Mouse (Mus musculus) kidney, embryonic 16.5 days (tissue): ENCODE data around the gene H2-Q2. TPM values are rescaled to one million over a fixed set of nuclear protein-coding genes. Genes with fewer than 3 reads are reported as not detected.
A peak's percentile ranks its signal among the peaks of the same experiment; 100 is the strongest.
"Not testable (repeated sequence)": the region's sequence is repeated elsewhere in the genome, so short reads cannot be mapped to it uniquely, and the experiment has no call there.

ENCODE experiments used
- ATAC-seq: fragments of 200-750 bp; cut with Nextera tagmentation; 2 replicates; pipeline ENCODE4 v1.8.0; 2017; ENCODE audit warnings: moderate TSS enrichment; ENCODE audit not compliant: low FRiP score, low TSS enrichment
- H3K27ac ChIP-seq: fragments of 300-500 bp; sonication (generic); 2 replicates; pipeline ENCODE4 v1.5.1; 2014; ENCODE audit warnings: low read length
- H3K27me3 ChIP-seq: fragments of 300-500 bp; sonication (generic); 2 replicates; pipeline ENCODE4 v1.6.1; 2014; ENCODE audit warnings: low read length, control low read depth, mixed read lengths; ENCODE audit not compliant: insufficient read depth
- H3K36me3 ChIP-seq: fragments of 300-500 bp; sonication (generic); 2 replicates; pipeline ENCODE4 v1.6.1; 2014; ENCODE audit warnings: low read length, control low read depth, mixed read lengths; ENCODE audit not compliant: insufficient read depth
- H3K4me1 ChIP-seq: fragments of 300-500 bp; sonication (generic); 2 replicates; pipeline ENCODE4 v1.6.1; 2014; ENCODE audit warnings: low read length, control low read depth, mixed read lengths; ENCODE audit not compliant: insufficient read depth
- H3K4me2 ChIP-seq: fragments of 300-500 bp; sonication (generic); replicated peaks from 2 replicates; pipeline ENCODE4 v1.6.1; 2014; ENCODE audit warnings: low read depth, low read length
- H3K4me3 ChIP-seq: fragments of 300-500 bp; sonication (generic); 2 replicates; pipeline ENCODE4 v1.5.1; 2014; ENCODE audit warnings: mild to moderate bottlenecking, low read length
- H3K9ac ChIP-seq: fragments of 300-500 bp; sonication (generic); replicated peaks from 2 replicates; pipeline ENCODE4 v1.6.1; 2014; ENCODE audit warnings: low read length
- H3K9me3 ChIP-seq: fragments of 300-500 bp; sonication (generic); 2 replicates; pipeline ENCODE4 v1.6.1; 2016; ENCODE audit warnings: low read length, control low read depth
- WGBS: fragments of 180-500 bp; shearing (Covaris S2); extraction: QIAGEN DNeasy Blood & Tissue Kit; methylation state at CpG from one replicate; pipeline ENCODE4 v1.1.7; 2014; 5-methylcytosine and 5-hydroxymethylcytosine counted together
- polyA plus RNA-seq: library from polyadenylated mRNA; unstranded; fragments of >200 nt; fragmentation: Nextera tagmentation; extraction: Ambion mirVana; gene quantifications from 2 replicates; pipeline ENCODE4 v1.2.1, GENCODE M21; 2015

Gene H2-Q2
- polyA plus RNA-seq, 1 experiment from 2014 or later: 0.42 TPM

GRCm38 (mm10) chr17:35358763-35359469 lies 16.9 kb downstream of the H2-Q2 start:
- H3K27ac ChIP-seq: no peak overlapping the region
- peak overlapping the region; percentile 79 for H3K4me2 ChIP-seq
- peaks cover 6% of the 10 kb centered on the region for H3K9me3 ChIP-seq
- peak; percentile 39; the same call in 1 of the 2 replicates for ATAC-seq
- H3K4me3 ChIP-seq: peak overlapping the region; percentile 45
- no peaks in the 10 kb centered on the region for H3K36me3 ChIP-seq
- peak overlapping the region; percentile 23; the same call in 1 of the 2 replicates for H3K9ac ChIP-seq
- H3K4me1 ChIP-seq: peaks cover 7% of the 10 kb centered on the region; the same call in 1 of the 2 replicates
- 10% methylated on average over 34 of the region's 38 CpGs for WGBS
- peaks cover 8% of the 10 kb centered on the region; the same call in 1 of the 2 replicates for H3K27me3 ChIP-seq

- H3K36me3 ChIP-seq: no peaks in the 10 kb centered on the region
- H3K27me3 ChIP-seq: peaks cover 8% of the 10 kb centered on the region; the same call in 1 of the 2 replicates
- no peak overlapping the region for H3K27ac ChIP-seq
- H3K9me3 ChIP-seq: peaks cover 6% of the 10 kb centered on the region
- H3K4me2 ChIP-seq: peak overlapping the region; percentile 79
- WGBS: 19% methylated on average over 21 of the region's 21 CpGs
- 0 out of 2 replicates have a peak, but pooled peaks have one; percentile 46 for ATAC-seq
- H3K4me1 ChIP-seq: peaks cover 7% of the 10 kb centered on the region; the same call in 1 of the 2 replicates
- H3K9ac ChIP-seq: peak overlapping the region; percentile 23; the same call in 1 of the 2 replicates
- H3K4me3 ChIP-seq: peak overlapping the region; percentile 45
Observed at GRCm38 (mm10) chr17:35359470-35359862, 17.4 kb downstream of the H2-Q2 start.

DNA sequence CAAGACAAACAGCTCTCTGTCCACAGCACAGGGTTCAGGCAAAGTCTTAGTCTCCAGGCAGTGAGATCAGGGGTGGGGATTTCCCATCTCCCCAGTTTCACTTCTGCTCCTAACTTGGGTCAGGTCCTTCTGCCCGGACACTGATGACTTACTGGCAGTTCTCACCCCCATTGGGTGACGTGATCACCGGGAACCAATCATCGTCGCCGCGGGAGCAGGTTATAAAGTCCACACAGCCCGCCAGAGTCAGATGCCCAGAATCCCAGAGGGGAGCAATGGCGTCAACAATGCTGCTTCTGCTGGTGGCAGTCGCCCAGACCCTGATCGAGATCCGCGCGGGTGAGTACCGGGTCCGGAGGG lies 37.3 kb downstream of the H2-Q2 start, which contains the start of gene H2-Q4:
H2-Q4 (plus strand) TSS at position 249 of the 360 bp plus-strand sequence.
- 0% methylated on average over 10 of the region's 16 CpGs for WGBS

GRCm38 (mm10) chr17:35379729-35380451 lies 37.8 kb downstream of the H2-Q2 start:
- Histone ChIP-seq H3K4me1 (no peaks in the 10 kb centered on the region; the same call in 1 of the 2 replicates), H3K27ac (no peak overlapping the region)
- peak; percentile 69 for ATAC-seq

More for the DNA sequence above, 37.3 kb downstream of the H2-Q2 start, which contains the start of gene H2-Q4:
- H3K4me2 ChIP-seq: peak within 1 kb of the TSS; percentile 78
- H3K4me3 ChIP-seq: peak within 1 kb of the TSS; percentile 74
- H3K9me3 ChIP-seq: peaks cover 5% of the 10 kb centered on the region; the same call in 1 of the 2 replicates
- ATAC-seq: peak; percentile 96
- no peak within 1 kb of the TSS for H3K27ac ChIP-seq
- H3K4me1 ChIP-seq: no peaks in the 10 kb centered on the region; the same call in 1 of the 2 replicates
- H3K9ac ChIP-seq: peak within 1 kb of the TSS; percentile 69
- no peaks in the 10 kb centered on the region for H3K27me3 ChIP-seq
- no peaks in the 10 kb centered on the region for H3K36me3 ChIP-seq

DNA sequence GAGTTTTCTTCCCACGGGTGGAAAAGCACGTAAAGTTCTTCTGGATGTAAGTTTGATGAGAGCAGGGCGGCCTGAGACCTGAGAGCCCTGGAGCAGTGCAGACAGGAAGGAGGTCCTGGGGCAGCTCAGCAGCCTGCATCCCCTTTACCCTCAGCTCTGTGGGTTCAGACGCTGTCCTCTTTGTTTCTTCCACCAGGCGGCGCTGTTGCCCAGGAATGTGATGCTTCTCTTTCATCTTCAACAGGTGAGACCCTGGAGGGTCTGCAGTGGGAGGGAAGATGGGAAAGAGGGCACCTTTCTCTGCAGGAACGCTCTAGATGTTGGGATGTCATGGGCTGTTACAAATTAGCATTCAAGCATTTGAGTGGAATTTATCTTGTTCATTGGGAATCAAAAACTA lies 47.8 kb downstream of the H2-Q2 start:
- H3K4me1 ChIP-seq, H3K9ac ChIP-seq, H3K4me2 ChIP-seq, ATAC-seq, H3K27me3 ChIP-seq, H3K4me3 ChIP-seq, H3K36me3 ChIP-seq, H3K9me3 ChIP-seq, H3K27ac ChIP-seq: not testable (repeated sequence)
- 4% methylated on average over 7 of the region's 7 CpGs for WGBS

More at GRCm38 (mm10) chr17:35379729-35380451, 37.8 kb downstream of the H2-Q2 start:
- Histone ChIP-seq H3K4me2 (peak overlapping the region; percentile 78), H3K9ac (peak overlapping the region; percentile 69), H3K4me3 (peak overlapping the region; percentile 74), H3K9me3 (peaks cover 5% of the 10 kb centered on the region; the same call in 1 of the 2 replicates), H3K27me3 (no peaks in the 10 kb centered on the region), H3K36me3 (no peaks in the 10 kb centered on the region)
- WGBS: under 1% methylated on average over 68 of the region's 70 CpGs

DNA sequence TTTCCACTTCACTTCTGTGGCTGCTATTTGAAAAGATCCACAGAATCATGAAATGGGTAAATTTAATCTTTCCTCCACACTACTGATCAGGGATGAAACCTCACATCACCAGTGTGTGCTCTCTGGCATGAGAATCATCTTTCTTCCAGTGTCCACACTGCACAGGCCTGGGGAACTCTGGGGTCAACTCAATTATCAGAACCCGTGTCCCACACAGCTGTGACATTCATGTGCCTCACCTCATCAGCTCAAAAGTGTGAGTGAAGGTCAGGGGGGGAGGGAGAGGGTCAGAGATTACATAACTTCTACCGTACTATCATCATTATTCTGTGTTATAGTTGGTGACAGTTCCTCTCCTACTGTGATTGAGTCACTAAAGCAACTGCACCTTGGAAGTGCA lies 50.6 kb downstream of the H2-Q2 start:
- H3K9ac ChIP-seq, H3K4me3 ChIP-seq, H3K27ac ChIP-seq, H3K36me3 ChIP-seq, ATAC-seq, H3K4me1 ChIP-seq, H3K27me3 ChIP-seq, H3K9me3 ChIP-seq, H3K4me2 ChIP-seq: not testable (repeated sequence)
- 63% methylated on average over 2 of the region's 2 CpGs for WGBS

DNA sequence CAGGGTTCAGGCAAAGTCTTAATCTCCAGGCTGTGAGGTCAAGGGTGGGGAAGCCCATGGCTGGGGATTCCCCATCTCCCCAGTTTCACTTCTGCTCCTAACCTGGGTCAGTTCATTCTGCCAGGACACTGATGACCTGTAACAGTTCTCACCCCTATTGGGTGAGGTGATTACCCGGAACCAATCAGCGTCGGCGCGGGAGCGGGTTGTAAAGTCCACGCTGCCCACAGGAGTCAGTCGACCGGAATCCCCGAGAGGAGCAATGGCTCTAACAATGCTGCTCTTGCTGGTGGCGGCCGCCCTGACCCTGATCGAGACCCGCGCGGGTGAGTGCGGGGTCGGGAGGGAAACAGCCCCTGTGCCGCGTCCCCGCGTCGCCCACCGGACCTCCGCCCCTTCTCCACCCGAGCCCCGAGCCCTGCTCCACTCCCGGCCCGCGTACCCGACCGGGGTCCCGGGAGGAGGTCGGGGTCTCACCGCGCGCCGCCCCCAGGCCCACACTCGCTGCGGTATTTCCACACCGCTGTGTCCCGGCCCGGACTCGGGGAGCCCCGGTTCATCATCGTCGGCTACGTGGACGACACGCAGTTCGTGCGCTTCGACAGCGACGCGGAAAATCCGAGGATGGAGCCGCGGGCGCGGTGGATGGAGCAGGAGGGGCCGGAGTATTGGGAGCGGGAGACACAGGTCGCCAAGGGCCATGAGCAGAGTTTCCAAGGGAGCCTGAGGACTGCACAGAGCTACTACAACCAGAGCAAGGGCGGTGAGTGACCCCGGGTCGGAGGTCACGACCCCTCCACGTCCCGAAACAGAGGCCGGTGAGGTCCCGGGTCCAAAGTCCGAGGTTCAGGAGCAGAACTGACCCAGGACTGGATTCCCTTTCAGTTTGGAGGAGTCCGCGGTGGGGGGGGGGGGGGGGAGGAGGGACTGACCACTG lies 52.1 kb downstream of the H2-Q2 start:
- not testable (repeated sequence) for H3K4me1 ChIP-seq, H3K27ac ChIP-seq, H3K36me3 ChIP-seq, H3K9me3 ChIP-seq, H3K27me3 ChIP-seq, H3K9ac ChIP-seq
- Histone ChIP-seq H3K4me3 (peak overlapping the region; percentile 35), H3K4me2 (peak overlapping the region; percentile 53)
- WGBS: 2% methylated on average over 50 of the region's 75 CpGs
- peak; percentile 92 for ATAC-seq
